Mouse (Mus musculus) mature B cell (primary cell): ENCODE measurements around the gene Gosr2.
"Not testable (repeated sequence)": the region's sequence is repeated elsewhere in the genome, so short reads cannot be mapped to it uniquely, and the experiment has no call there.

Experiments
- in situ Hi-C: fragments of 300-500 bp; cut with MboI; formaldehyde crosslinking; loops from 2 replicates; pipeline ENCODE4 v1.14.3; 2019

The Gosr2 gene

GRCm38 (mm10) chr11:103688980-103689378 lies 8.7 kb downstream of the Gosr2 start:
- in situ Hi-C loops = no loop called here

- in situ Hi-C loops = no loop called here
Observed at GRCm38 (mm10) chr11:103688271-103688979, 9.3 kb downstream of the Gosr2 start.

- in situ Hi-C loops = no loop called here
Observed at GRCm38 (mm10) chr11:103686706-103687105, 11.0 kb downstream of the Gosr2 start.

GRCm38 (mm10) chr11:103685261-103685736 lies 12.4 kb downstream of the Gosr2 start:
- in situ Hi-C loops = no loop called here

GRCm38 (mm10) chr11:103683667-103684334 lies 13.9 kb downstream of the Gosr2 start:
- in situ Hi-C loops = no loop called here

GRCm38 (mm10) chr11:103677042-103677441 lies 20.7 kb downstream of the Gosr2 start:
- in situ Hi-C loops = not testable (repeated sequence)

GRCm38 (mm10) chr11:103675556-103675955 lies 22.1 kb downstream of the Gosr2 start:
- in situ Hi-C loops = no loop called here

- in situ Hi-C loops = no loop called here
Observed at GRCm38 (mm10) chr11:103666907-103667426, 30.7 kb downstream of the Gosr2 start.

GRCm38 (mm10) chr11:103666181-103666906 lies 31.4 kb downstream of the Gosr2 start:
- in situ Hi-C loops = no loop called here

GRCm38 (mm10) chr11:103665695-103666094 lies 32.0 kb downstream of the Gosr2 start:
- in situ Hi-C loops = no loop called here

- in situ Hi-C loops = no loop called here
Observed at GRCm38 (mm10) chr11:103663119-103663518, 34.6 kb downstream of the Gosr2 start.

- in situ Hi-C loops = no loop called here
Observed at GRCm38 (mm10) chr11:103662546-103662945, 35.2 kb downstream of the Gosr2 start.

- in situ Hi-C loops = no loop called here
Observed at GRCm38 (mm10) chr11:103661863-103662262, 35.8 kb downstream of the Gosr2 start.

- in situ Hi-C loops = no loop called here
Observed at GRCm38 (mm10) chr11:103658189-103658588, 39.5 kb downstream of the Gosr2 start.

GRCm38 (mm10) chr11:103656520-103656919 lies 41.2 kb downstream of the Gosr2 start:
- in situ Hi-C loops = no loop called here

- in situ Hi-C loops = no loop called here
Observed at GRCm38 (mm10) chr11:103653359-103653965, 44.2 kb downstream of the Gosr2 start.

- in situ Hi-C loops = no loop called here
Observed at GRCm38 (mm10) chr11:103651426-103651825, 46.3 kb downstream of the Gosr2 start.

- in situ Hi-C loops = no loop called here
Observed at GRCm38 (mm10) chr11:103649983-103650493, 47.7 kb downstream of the Gosr2 start.

- in situ Hi-C loops = no loop called here
Observed at GRCm38 (mm10) chr11:103649301-103649982, 48.3 kb downstream of the Gosr2 start, which contains the start of gene Rprml. Rprml (plus strand) TSS chr11:103649570.

GRCm38 (mm10) chr11:103648656-103649055 lies 49.0 kb downstream of the Gosr2 start:
- in situ Hi-C loops = no loop called here
